Mouse (Mus musculus) E14TG2a.4 (cell line): ENCODE measurements around the gene Hist1h2ad.

Experiments used
- CTCF ChIP-seq: conservative IDR thresholded peaks from 2 replicates; pipeline ENCODE4 v1.5.1; 2014; ENCODE audit warnings: low read length
- NANOG ChIP-seq: IDR thresholded peaks from 2 replicates; pipeline ENCODE4 v1.6.1; 2014; ENCODE audit warnings: borderline replicate concordance, low read length, mixed read lengths
- POU5F1 ChIP-seq: IDR thresholded peaks from 2 replicates; pipeline ENCODE4 v1.6.1; 2014; ENCODE audit warnings: low read length, borderline replicate concordance

DNA sequence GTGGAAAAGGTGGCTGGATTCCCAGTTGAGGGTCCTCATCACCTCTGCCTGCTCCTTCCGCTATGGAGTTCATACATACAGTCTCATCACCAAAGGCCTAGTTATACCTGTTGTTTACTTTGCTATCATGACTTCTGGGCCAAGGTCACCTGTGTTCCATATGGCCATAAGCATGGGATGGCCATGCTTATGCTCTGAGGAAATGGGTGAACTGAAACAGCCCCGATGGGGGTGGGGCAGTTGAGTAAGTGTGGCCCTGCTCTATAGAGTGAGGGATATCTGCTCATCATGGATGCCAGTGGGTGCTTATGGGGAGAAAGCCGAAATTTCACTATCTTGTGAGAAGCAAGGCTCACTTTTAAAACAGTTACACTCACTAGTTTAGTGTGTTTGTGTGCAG is 30.9 kb downstream of the Hist1h2ad start:
- TF ChIP-seq CTCF (no peak), NANOG (no peak), POU5F1 (no peak)
